ENCODE assay signal across 17 mouse cellular contexts in the genomic region with DNA sequence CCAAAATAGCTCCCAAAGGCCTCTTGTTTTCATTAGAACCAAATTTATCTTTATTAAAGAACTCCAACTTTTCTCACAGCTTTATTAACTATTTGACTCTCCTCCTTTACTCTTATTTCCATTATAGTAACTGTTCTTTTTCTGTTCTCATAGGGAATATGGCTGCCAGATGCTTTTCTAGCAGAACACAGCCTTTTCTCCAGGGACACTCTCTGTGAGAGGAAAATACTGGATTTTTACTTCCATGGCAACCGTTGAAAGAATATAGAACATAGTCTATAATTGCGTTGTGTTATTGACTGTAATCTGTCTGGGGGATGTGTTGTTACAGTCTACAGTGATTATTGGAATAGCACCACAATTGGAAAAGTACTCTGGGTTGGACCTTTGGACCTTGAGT.
"Had no signal": no experiment of that assay in that cellular context is flagged by ENCODE, and none has a peak within 500 bp of the region (broad histone marks: within the 10 kb centered on the region; RNA-seq: fewer than 3 reads in every experiment).

No protein-coding gene starts in this region.

- H3K9ac ChIP-seq: liver, embryonic 14.5 days; lung, embryonic 14.5 days; midbrain, embryonic 12.5 days; neural tube, embryonic 13.5 days; neural tube, embryonic 15.5 days had no signal

- H3K4me3 ChIP-seq: midbrain, embryonic 12.5 days; myocyte; neural tube, embryonic 13.5 days; neural tube, embryonic 15.5 days had no signal

- DNase-seq: lung, adult 18-20 months; lung, embryonic 14.5 days; lung, postnatal 10 days; lung, postnatal 4 days; retina, postnatal 1 day; right cerebral cortex, adult 18-20 months; right cerebral cortex, postnatal 25 days; right cerebral cortex, postnatal 4 days; spleen, adult 18-20 months; thymus, adult 18-20 months; thymus, postnatal 14 days; thymus, postnatal 36 days had no signal

- H3K27me3 ChIP-seq: midbrain, embryonic 12.5 days; neural tube, embryonic 13.5 days; neural tube, embryonic 15.5 days had no signal

- H3K4me2 ChIP-seq: lung, embryonic 14.5 days; midbrain, embryonic 12.5 days; neural tube, embryonic 13.5 days; neural tube, embryonic 15.5 days had no signal

- H3K36me3 ChIP-seq: midbrain, embryonic 12.5 days; neural tube, embryonic 13.5 days; neural tube, embryonic 15.5 days had no signal

- H3K9me3 ChIP-seq: midbrain, embryonic 12.5 days had no signal

- H3K27ac ChIP-seq: liver, embryonic 14.5 days; midbrain, embryonic 12.5 days; neural tube, embryonic 13.5 days; neural tube, embryonic 15.5 days had no signal

- H3K4me1 ChIP-seq: midbrain, embryonic 12.5 days; neural tube, embryonic 13.5 days; neural tube, embryonic 15.5 days had no signal
